Mouse (Mus musculus) limb, embryonic 11.5 days (tissue): ENCODE measurements around the gene Rpl35. TPM values are rescaled to one million over a fixed set of nuclear protein-coding genes. Genes with fewer than 3 reads are reported as not detected.

Experiments used
- polyA plus RNA-seq: library from polyadenylated mRNA; unstranded; fragments of >200 nt; fragmentation: Nextera tagmentation; extraction: Ambion mirVana; gene quantifications from 2 replicates; pipeline ENCODE4 v1.2.1, GENCODE M21; 2014

Rpl35 gene
- polyA plus RNA-seq, 1 experiment from 2014 or later: 1,159 TPM

Other genes with a start within 250 kb of the Rpl35 start
- gene Nr6a1, start 77.9 kb downstream of the Rpl35 start, polyA plus RNA-seq: 1.3 TPM in 2 replicates
- 2.7 and 3.4 TPM in 2 replicates for gene Olfml2a, start 73.6 kb downstream of the Rpl35 start, polyA plus RNA-seq
- gene Wdr38, start 8.1 kb downstream of the Rpl35 start, polyA plus RNA-seq: 1.1 and 1.7 TPM in 2 replicates
- 106 and 115 TPM in 2 replicates for gene Arpc5l, start 276 bp downstream of the Rpl35 start, polyA plus RNA-seq
- gene Golga1, start 59.9 kb upstream of the Rpl35 start, polyA plus RNA-seq: 30.2 and 33.4 TPM in 2 replicates
- 11.4 and 11.7 TPM in 2 replicates for gene Scai, start 185.1 kb upstream of the Rpl35 start, polyA plus RNA-seq
- gene Ppp6c, start 220.8 kb upstream of the Rpl35 start, polyA plus RNA-seq: 72.2 and 80.0 TPM in 2 replicates